Mouse (Mus musculus) megakaryocyte progenitor cell, adult 5-6 weeks (primary cell): ENCODE data around the gene Med13l. TPM values are rescaled to one million over a fixed set of nuclear protein-coding genes. Genes with fewer than 3 reads are reported as not detected.
A peak's percentile ranks its signal among the peaks of the same experiment; 100 is the strongest.

ENCODE experiments used
- ATAC-seq: replicated peaks from 2 replicates; pipeline ENCODE4 v1.8.0; 2016; ENCODE audit warnings: mild to moderate bottlenecking, moderate TSS enrichment, inconsistent platforms; ENCODE audit not compliant: poor library complexity
- total RNA-seq, 2 experiments: library from RNA; stranded (forward) in 1 of 2; stranded (reverse) in 1 of 2; fragments of 157-497, 149-512 nt in 1 of 2; fragments of 200-1000 nt in 1 of 2; gene quantifications; 2 replicates each; pipeline versions ENCODE4 v1.2.3 to v1.2.4; 2015 to 2017

Gene Med13l
- total RNA-seq, 2 experiments from 2014 or later = 24.0 to 27.3 TPM

DNA sequence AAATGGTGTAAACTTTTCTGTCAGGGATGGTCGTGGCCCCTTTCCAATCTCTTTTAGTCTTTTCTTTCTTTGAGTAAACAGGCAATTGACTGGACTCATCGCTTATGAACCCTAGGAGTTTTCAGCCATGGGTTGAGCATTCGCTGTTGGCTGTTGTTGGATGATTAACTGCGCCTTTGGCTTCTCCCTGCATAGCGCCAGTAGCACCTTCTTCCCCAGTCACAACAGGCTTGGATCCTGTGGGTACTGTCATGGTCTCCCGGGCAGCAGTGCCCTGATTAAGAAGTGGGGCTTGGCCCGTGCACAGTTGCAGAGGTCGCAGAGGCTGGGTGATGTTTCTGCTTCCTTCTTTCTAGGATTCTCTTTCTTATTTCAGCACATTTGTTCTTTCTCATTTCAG is 124.7 kb downstream of the Med13l start:
- ATAC-seq = no peak

DNA sequence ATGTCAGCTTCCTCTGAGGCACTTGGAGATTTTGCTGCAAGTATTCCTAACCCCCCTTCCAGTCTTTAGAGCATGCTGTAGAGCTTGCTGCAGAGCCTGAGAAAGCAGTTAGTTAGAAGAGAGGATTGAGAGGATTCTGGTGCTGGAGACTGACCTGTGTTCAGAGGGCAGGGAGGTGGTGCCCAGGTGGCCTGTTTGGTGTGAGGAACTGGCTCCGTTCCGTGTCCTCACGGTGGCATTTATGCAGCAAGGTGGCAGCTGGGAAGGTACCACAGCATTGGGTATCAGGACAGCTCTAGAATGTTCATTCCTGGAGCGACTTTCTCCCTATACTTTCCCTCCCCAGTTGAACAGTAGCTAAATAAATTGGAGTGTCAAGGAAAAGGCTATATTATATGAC is 125.5 kb downstream of the Med13l start:
- no peak for ATAC-seq

DNA sequence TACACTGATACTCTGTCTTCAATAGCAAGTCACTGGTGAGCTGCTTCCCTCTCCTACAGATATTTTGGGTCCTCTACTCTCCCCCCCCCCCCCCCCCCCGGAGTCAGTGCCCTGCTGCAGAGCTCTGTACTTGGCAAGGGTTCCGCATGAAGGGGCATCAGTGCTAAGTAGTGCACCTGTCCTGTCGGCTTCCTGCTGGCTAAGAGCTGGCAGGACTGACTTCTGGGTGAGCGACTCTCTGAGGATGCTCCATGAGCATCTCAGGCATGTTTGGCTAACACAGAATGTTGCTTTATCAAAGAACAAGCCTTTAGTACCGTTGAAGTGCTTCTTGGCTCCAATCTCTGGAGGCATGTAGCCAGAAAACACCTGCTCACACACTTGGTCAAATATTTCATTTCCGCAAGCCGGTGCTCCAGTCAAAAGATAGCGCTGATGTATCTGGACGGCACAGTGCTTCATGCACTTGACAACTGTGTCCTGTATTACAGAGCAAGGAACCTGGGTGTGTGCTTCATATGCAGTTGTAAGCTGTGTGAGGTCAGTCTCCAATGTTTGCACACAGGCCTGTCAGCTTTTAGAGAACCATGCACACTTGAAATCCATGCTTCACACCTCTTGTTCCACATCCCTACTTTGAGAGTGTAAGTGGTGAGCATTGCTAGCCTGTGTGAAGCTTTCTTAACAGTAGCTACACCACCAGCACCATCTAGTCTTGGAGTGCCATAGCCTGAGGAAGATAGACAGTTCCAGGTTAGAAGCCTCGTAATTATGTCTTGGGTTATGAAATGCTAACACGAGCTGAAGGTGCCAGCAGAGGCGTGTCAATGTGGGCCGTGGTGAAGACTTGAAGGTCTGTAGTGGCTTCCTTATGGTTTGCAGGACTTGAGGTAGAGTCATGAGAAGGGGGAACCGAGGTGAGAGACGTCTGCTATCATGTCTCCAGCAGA is 128.7 kb downstream of the Med13l start:
- ATAC-seq = no peak

DNA sequence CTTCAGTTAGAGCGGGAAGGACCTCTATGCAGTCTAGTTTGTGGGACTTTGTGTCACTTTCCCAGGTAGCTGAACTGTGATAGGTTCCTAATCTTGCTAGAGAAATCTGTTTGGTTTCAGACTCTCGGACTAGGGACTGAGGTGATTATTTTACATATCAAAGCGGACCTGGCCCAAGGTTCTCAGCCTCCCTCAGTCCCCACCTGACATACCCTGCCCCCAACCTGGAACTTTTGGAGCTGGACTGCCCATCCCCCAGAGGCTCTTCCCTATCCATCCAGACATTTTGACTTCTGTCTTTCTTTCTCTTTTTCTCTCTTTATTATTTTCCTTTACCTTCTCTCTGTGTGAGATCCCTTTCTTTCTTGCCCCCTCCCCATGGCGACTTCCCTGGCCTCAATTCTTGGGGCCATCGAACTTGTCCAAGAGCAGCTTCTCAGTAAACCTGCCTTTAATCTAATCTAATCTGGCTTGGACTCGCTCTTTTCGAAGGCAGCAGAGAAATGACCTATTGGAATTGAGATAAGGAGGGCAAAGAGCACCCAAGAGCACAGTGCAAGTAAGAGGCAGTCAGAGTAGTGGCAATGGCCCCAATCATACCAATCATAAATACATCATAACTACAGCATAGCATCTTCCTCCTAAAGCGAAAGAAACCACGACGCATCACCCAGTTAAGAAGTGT is 130.7 kb downstream of the Med13l start:
- no peak for ATAC-seq

DNA sequence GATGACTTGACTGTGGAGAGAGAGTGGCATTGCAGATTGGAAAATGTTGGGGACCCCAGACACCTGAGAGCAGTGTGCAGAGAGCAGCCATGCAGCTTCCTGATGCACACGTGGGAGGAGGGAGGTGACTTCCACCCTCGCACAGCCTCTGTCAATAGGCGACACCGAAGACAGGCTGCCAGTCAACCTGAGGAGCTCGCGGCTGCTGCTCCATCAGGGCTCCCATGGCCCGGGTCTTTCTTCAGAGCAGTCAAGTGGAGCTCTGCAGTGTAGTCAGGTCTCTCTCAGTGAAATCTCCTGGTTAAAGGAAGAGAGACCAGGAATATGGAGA is 131.2 kb downstream of the Med13l start:
- no peak for ATAC-seq

DNA sequence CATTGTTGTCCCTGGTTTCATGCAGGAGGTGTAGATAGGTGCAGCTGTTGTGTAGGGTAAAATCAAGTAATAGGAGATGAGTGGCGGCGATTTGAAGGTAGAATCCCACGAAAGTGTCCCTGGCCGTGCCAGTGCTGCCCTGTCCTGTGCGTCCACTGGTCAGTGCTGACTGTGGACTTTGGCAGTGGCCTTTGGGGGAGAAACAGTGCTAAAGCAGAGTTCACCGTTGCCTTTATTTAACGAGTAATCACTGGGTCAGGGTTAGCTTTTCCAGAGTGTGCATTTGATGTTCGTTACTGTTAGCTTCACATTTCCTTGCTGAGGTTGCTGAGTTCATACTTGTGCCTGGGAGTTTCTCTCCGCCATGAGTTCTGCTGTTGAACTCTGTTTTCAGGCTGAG is 133.5 kb downstream of the Med13l start:
- no peak for ATAC-seq

DNA sequence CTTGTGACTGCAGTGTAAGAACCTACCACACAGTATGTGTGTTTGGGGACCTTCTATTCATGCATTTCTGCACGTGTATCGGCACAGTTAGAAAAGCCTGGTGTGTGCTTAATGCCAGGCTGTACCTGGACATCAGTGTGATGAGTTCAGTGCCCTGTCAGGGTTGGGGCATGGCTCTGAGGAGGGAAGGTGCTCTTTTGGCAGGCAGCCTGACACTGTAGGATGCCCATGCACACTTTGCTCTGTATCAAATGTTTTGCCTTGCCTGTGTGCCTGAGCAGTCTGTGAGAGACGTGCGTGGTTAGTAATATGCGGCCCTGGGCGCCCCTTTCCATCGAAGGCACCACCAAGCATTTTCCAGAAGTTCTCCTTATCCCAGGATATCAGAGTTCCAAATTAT is 136.6 kb downstream of the Med13l start:
- no peak for ATAC-seq

DNA sequence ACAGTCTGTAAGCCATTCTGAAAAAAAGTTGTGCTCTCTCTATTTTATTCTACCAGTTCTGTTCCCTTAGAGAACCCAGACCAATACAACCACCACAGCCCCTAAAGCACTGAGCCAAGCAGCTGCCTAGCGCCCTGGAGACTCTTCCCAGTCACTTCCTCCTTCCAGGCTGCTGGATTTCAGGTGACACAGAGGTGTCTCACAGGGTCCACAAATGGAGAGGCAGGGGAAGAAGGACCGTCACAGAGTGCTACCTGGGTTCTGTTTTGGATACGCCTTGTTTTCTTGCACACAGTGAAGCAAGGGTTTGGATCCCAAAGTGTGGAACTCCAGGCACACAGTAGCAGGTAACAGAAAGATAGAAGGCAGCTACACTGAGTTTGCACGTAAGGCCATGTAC is 140.5 kb downstream of the Med13l start:
- ATAC-seq = no peak

DNA sequence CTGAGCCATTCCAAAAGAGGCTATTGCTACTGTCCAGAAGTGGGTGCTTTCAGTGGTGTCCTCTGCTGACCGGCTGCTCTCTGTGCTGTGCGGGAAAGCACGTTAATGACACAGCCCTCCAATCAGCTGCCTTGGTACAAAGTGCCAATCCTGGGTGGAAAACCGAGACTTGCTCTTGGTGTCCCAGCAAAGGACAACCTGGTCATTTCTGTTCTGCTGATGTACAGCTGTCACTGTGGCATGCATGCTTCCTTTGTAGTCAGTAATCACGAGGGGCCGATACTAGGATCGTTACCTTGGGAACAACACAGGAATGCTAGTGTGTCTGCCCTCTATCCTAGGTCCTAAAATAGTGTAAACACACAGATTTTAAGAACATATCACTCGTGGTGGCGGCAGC is 142.2 kb downstream of the Med13l start:
- ATAC-seq = no peak

DNA sequence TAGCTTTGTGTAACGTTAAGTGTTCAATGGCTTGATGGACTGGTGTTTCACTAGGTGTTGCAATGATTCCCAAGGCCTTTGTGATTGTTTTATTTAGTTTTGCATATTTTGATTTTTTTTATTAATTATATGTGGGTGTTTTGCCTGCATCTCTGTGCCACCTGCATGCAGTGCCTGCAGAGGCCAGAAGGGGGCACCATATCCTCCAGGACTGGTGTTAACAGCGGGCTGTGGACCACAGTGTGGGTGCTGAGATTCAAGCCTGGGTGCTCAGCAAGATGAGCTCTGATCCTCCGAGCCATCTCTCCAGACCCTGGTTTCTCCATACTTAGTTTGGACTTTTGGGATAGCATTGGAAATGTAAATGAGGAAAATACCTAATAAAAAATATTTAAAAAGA is 143.7 kb downstream of the Med13l start:
- peak; percentile 69 for ATAC-seq

DNA sequence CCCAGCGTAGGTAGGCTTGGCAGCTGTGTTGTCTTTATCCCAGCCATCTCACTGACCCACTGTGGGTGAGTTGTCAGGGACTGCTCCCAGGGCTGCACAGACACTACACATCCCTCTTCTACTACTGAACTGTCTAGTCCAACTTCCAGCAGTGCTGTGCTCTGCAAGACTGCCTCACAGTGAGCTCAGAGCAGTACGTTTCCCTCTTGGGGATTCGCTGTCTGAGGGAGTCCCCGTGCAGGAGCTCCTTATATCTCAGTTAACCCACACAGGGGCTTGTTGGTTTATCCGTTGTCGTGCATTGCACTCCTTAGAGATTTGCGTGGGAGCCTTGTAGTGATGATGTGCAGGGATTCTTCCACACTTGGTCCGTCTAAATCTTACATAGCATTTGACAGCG is 144.5 kb downstream of the Med13l start:
- no peak for ATAC-seq

DNA sequence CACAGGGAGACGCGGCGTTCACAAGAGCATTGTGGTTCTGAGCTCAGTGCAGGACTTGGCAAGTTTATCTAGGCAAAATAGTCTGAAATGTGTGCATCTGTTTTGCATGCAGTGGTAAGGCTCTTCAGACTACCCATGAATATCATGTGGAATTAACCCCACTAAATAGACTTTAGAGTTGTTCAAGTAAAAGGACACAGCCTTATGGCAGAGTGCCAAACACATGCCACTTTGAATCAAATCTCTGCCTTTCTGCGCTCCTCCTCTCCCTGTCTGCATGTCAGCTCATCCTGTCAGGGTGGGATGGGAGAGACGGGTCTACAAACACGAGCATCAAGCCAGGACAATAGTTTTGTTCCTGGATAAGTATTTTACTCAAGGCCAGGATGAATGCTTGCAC is 145.5 kb downstream of the Med13l start:
- no peak for ATAC-seq

DNA sequence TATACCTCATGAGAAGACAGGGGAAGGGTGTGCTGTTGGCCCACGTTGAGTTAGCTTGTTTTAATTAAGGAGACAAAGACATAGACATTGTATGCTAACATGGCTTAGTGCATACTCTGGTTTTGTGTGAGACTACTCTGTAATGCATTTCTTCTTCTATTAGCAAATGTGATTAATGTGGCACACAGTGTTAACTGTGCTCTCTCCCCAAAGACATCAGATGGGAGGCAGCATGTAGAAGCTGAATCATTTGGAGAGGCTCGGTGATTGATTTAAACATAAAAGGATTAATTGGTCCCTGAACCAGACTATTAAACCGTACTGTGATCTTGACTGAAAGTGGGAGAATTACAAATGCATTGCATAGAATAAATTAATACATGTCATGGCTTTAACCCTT is 145.9 kb downstream of the Med13l start:
- no peak for ATAC-seq

DNA sequence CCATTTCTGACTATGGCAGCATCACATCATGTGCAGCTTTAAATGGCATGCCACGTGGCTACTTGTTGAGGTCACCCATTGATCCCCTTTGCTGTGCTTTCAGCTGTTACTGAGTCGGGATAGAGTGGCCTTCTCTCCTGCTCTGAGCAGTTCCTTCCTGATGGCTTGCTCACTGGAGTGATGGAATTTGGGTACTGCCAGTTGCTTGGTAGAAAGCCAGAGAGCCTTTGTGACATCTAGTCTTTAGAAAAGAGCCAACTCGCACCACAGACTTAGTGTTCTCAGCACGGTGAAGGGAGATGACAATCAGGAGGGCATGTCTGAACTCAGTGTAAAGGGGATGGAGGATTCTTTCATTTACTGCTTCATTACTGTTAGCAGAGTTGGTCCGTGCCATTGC is 147.0 kb downstream of the Med13l start:
- no peak for ATAC-seq

DNA sequence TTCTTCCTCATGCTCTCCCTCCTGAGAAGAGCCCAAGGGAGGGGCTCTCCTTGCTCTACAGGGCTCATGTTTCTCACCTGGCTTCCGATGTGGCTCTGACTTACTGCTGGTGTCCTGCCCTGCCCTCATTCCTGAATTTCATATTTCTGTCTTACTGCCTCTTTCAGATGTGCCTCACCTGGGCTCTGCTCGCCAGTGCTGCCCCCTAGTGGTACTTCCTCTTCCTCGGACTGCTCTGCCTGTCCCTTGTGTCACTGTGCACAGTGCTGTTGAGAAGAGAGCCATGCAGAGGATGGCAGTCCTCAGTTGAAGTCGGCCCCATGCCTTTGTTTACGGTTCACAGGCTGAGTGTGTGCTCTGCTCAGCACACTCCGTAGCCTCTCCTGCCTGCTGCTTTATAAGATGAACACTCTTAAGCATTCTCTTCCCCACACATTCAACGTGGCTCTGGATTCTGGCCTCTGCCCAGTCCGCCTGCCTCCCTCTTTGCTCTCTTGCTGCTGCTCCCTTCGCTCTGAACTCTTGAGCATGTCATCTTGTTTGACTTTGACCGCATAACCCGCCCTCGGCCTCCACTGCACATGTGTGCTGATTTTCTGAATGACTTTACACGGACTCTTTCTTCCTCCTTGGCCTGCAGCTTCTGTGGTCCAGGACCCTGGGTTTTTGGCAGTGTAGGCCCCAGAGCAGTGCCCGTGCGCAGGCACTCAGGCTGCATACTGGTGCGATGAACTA is 147.9 kb downstream of the Med13l start:
- ATAC-seq = peak; percentile 76

DNA sequence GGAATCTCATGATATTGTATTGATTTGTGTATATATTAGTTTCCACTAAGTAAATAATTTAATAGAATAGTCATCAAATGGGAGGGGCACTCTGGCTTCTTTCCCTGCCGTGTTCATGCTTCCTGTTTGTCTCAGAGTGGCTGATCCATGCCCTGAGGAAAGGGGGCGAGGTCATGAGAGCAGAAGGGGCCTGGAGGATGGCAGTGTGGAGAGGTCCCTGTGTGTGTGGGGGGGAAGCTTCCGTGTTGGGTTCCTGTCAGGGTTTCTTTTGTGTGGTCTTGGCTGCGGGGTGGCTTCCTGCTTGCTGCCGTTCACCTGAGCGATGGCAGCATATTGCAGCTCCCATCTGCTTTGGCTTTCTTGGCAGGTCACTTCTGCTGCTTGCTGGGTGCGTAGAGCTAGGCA is 149.4 kb downstream of the Med13l start:
- ATAC-seq = no peak

DNA sequence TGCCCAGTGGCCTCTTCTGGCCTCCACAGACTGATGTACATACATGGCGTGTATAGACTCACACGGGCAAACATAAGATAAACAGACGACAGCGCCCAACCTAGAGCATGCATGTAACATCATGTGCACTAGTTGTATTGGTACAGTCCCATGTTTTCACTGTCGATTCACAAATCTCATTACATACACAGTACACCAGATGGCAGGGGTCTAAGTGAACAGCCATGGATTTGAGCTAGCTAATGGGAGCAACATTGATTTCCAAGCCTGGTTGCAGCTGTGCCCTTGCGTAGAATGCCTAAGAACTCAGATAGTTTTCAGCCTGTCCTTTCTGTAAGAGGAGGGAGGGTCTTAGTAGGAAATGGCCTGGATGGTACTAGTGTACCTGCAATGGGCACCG is 155.0 kb downstream of the Med13l start:
- no peak for ATAC-seq

DNA sequence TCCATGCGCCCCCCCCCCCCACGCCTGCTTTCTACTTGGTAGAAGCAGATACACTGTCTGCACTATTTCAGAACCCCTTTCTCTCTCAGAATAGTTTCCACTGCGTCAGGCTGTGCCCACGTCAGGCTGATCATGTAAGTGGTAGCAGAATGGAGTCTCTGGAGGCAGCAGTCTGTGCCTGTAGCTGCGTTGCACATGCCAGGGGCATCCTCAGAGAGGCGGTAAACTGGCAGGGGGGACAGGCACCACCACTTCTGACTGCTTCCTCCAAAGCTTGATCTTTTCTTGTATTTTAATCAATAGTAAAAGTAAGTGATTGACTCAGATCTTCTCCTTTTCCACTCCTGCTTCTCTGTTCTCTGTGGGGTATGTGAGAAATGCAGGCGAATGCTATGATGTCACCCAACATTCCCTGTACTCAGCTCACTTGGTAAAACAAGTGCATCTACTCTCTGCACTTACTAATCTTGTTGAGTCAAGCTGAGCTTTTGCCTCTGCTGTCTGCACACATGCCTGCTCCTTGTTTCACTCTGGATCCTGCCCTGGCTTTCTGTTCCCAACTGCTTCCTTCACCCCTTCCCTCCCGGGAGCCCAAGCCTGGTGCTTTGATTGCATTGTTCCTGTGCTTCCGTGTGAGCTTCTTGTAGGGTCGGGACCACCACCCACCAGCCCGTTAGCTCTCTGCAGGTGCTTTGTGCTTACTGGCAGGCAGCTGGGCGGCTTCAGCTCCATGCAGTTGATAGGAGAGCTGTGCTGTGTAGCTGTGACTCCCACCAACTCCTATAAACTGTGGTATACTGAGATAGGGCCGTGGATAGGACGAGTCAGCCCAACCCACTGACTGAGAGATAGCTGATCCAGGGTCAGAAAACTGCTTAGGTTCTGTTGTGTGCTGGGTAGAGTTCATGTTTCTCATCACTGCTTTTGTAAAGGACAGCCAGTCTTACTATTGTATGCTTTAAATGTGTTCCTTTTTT is 156.1 kb downstream of the Med13l start:
- peak; percentile 72 for ATAC-seq

DNA sequence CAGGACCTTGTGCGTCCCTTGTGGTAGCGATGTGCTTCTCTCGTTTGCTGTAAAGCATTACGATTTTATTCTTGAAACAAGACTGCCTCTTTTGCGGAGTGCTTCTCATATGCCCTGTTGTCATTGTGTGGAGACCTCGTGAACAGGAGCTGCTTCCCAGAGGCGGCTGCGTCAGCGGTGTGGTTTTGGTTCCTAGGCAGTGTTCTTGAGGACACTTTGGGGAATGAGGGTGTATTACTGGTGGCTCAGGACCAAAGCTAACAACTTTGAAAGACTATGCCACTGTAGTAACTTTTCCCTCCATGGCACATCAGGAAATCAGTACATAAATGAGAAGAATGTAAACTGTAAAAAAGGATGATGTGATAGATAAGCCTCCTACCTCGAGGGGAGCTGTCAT is 157.0 kb downstream of the Med13l start:
- no peak for ATAC-seq

DNA sequence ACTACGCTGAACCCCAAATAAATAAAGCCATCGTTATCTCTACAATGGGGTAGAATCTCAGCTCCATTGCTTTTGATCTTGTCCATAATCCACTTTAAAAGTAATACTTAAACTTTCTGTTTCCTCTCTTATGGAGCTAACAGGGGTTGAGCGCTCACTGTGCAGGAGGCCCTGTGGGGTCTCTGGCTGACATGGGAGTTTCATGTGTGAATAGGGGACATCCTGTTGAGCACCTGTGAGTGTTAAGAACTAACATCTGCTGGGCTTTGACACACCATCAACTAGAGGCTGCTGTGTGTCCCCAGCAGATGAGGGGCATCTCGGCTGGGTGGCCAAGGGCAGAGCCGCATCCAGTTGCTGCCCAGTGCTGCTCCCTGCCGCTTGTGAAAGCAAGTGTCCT is 157.6 kb downstream of the Med13l start:
- ATAC-seq = no peak

DNA sequence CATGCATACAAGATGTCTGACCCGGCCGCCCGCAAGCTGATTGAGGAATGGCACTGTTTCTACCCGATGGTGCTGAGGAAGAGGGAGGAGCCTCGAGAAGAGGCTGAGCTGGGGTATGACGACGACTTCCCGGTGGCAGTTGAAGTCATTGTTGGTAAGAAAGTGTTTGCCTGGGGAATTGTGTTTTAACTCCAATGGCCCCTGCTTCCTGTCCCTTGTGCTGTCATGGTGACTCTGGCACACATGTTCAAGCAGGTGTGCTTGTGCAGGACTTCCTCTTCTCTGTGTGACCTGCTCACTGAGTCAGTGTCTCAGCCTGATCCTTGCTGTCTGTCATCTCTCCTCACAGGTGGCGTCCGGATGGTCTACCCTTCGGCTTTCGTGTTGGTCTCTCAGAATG is 160.9 kb downstream of the Med13l start:
- ATAC-seq = no peak
